Mouse (Mus musculus) neural tube, embryonic 13.5 days (tissue): ENCODE results near the gene Rsph1. TPM values are rescaled to one million over a fixed set of nuclear protein-coding genes. Genes with fewer than 3 reads are reported as not detected.

Source experiments
- ATAC-seq: fragments of 200-750 bp; cut with Nextera tagmentation; 2 replicates; pipeline ENCODE4 v1.8.0; 2017; ENCODE audit warnings: low read depth, mild to moderate bottlenecking, moderate TSS enrichment, moderate library complexity
- H3K27ac ChIP-seq: fragments of 300-500 bp; sonication (generic); replicated peaks from 2 replicates; pipeline ENCODE4 v1.5.1; 2015; ENCODE audit warnings: moderate library complexity, mild to moderate bottlenecking, inconsistent platforms
- H3K27me3 ChIP-seq: fragments of 300-500 bp; sonication (generic); 2 replicates; pipeline ENCODE4 v1.6.1; 2015; ENCODE audit warnings: mild to moderate bottlenecking, inconsistent platforms
- H3K36me3 ChIP-seq: fragments of 300-500 bp; sonication (generic); 2 replicates; pipeline ENCODE4 v1.6.1; 2015; ENCODE audit warnings: mild to moderate bottlenecking, inconsistent platforms
- H3K4me1 ChIP-seq: fragments of 300-500 bp; sonication (generic); replicated peaks from 2 replicates; pipeline ENCODE4 v1.6.1; 2015; ENCODE audit warnings: inconsistent platforms
- H3K4me2 ChIP-seq: fragments of 300-500 bp; sonication (generic); 2 replicates; pipeline ENCODE4 v1.6.1; 2015; ENCODE audit warnings: inconsistent platforms, mild to moderate bottlenecking, moderate library complexity
- H3K4me3 ChIP-seq: fragments of 300-500 bp; sonication (generic); 2 replicates; pipeline ENCODE4 v1.5.1; 2015; ENCODE audit warnings: mild to moderate bottlenecking, inconsistent platforms
- H3K9ac ChIP-seq: fragments of 300-500 bp; sonication (generic); 2 replicates; pipeline ENCODE4 v1.6.1; 2015; ENCODE audit warnings: moderate library complexity, mild to moderate bottlenecking, inconsistent platforms
- H3K9me3 ChIP-seq: fragments of 300-500 bp; sonication (generic); 2 replicates; pipeline ENCODE4 v1.6.1; 2016; ENCODE audit warnings: inconsistent platforms
- WGBS: fragments of 180-500 bp; shearing (Covaris S2); methylation state at CpG from one replicate; pipeline ENCODE4 v1.1.7; 2015; 5-methylcytosine and 5-hydroxymethylcytosine counted together
- polyA plus RNA-seq: library from polyadenylated mRNA; unstranded; fragments of >200 nt; fragmentation: Nextera tagmentation; extraction: Ambion mirVana; gene quantifications from 2 replicates; pipeline ENCODE4 v1.2.1, GENCODE M21; 2015

Gene Rsph1
- polyA plus RNA-seq, 1 experiment from 2014 or later: 2.3 TPM

DNA sequence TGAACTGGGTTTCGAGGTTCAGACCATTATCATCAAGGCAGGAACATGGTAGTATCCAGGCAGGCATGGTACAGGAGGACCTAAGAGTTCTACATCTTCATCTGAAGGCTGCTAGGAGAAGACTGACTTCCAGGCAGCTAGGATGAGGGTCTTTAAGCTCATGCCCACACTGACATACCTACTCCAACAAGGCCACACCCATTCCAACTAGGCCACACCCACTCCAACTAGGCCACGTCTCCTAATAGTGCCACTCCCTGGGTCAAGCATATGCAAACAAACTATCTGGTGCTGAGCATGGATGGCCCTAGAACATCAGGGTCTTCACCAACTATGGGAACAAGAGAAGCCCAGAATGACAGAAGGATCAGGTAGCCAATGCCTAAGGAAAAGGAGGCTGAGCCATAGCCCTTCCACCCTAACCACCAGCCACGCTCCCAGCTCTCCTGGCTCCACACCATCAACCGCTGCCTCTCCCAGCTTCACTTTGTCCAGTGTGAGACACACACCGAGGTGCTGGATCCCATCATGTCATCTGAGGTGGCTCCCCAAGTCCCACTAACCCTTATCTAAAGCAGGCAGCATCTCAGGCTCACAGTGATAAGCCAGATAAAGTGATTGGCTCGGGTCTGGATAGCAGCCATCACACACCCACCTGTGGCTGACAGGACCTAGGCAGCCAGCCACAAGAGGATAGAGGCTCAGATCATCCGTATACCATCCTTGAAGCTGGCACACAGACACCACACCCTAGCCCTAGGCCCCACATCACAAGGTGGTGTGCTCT, 38.8 kb downstream of the Rsph1 start:
- Histone ChIP-seq H3K9me3 (no peaks in the 10 kb centered on the region), H3K4me1 (no peaks in the 10 kb centered on the region), H3K27me3 (no peaks in the 10 kb centered on the region), H3K9ac (no peak overlapping the region), H3K27ac (no peak overlapping the region), H3K4me2 (no peak overlapping the region), H3K36me3 (no peaks in the 10 kb centered on the region), H3K4me3 (no peak overlapping the region)
- ATAC-seq: no peak
- WGBS: 86% methylated on average over 7 of the region's 7 CpGs

DNA sequence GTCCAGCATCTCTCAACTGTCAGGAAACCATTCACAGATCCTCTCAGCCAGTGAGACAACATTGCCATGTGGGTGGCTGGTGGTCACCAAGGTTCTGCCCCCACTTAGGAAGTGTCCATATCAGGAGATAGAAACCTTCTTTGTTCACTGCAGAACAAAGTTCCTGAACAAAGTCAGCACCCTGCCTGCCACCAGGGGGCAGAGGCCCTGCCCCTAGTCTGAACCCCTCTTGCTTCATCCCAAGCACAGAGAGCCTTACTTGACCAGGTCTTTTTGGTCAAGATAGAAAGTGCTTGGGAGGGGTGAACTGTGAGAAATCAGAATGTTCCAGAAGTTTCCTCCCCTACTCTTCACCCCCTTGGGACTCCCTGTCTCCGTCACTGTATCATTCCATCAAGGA, 41.3 kb downstream of the Rsph1 start:
- no peak overlapping the region for H3K9ac ChIP-seq
- H3K4me1 ChIP-seq: peaks cover 11% of the 10 kb centered on the region; the same call in 1 of the 2 replicates
- no peak for ATAC-seq
- H3K9me3 ChIP-seq: no peaks in the 10 kb centered on the region
- no peak overlapping the region for H3K4me3 ChIP-seq
- H3K36me3 ChIP-seq: no peaks in the 10 kb centered on the region
- 90% methylated on average over 1 of the region's 1 CpGs for WGBS
- no peak overlapping the region for H3K4me2 ChIP-seq
- H3K27ac ChIP-seq: no peak overlapping the region
- H3K27me3 ChIP-seq: no peaks in the 10 kb centered on the region

- no peak overlapping the region for H3K9ac ChIP-seq
- no peak overlapping the region for H3K4me2 ChIP-seq
- no peak overlapping the region for H3K4me3 ChIP-seq
- no peaks in the 10 kb centered on the region for H3K27me3 ChIP-seq
- no peaks in the 10 kb centered on the region for H3K9me3 ChIP-seq
- H3K4me1 ChIP-seq: peaks cover 11% of the 10 kb centered on the region; the same call in 1 of the 2 replicates
- ATAC-seq: no peak
- 33% methylated on average over 8 of the region's 8 CpGs for WGBS
- no peaks in the 10 kb centered on the region for H3K36me3 ChIP-seq
- peak overlapping the region; percentile 29; the same call in 1 of the 2 replicates for H3K27ac ChIP-seq
Observed at GRCm38 (mm10) chr17:31232251-31233010, 44.8 kb downstream of the Rsph1 start.

- Histone ChIP-seq H3K4me3 (no peak overlapping the region), H3K4me1 (peaks cover 11% of the 10 kb centered on the region; the same call in 1 of the 2 replicates), H3K4me2 (no peak overlapping the region), H3K27ac (peak overlapping the region; percentile 29; the same call in 1 of the 2 replicates), H3K9me3 (no peaks in the 10 kb centered on the region), H3K27me3 (no peaks in the 10 kb centered on the region), H3K36me3 (no peaks in the 10 kb centered on the region), H3K9ac (no peak overlapping the region)
- ATAC-seq: no peak
- 61% methylated on average over 6 of the region's 6 CpGs for WGBS
Observed at GRCm38 (mm10) chr17:31231780-31232179, 45.4 kb downstream of the Rsph1 start.

- Histone ChIP-seq H3K27ac (no peak overlapping the region), H3K36me3 (no peaks in the 10 kb centered on the region), H3K4me1 (peaks cover 6% of the 10 kb centered on the region; the same call in 1 of the 2 replicates), H3K27me3 (no peaks in the 10 kb centered on the region), H3K4me3 (no peak overlapping the region), H3K9me3 (no peaks in the 10 kb centered on the region), H3K4me2 (no peak overlapping the region), H3K9ac (no peak overlapping the region)
- ATAC-seq: no peak
- WGBS: 85% methylated on average over 7 of the region's 7 CpGs
Observed at GRCm38 (mm10) chr17:31226931-31227330, 50.3 kb downstream of the Rsph1 start.

- H3K4me3 ChIP-seq: no peak overlapping the region
- no peaks in the 10 kb centered on the region; the same call in 1 of the 2 replicates for H3K4me1 ChIP-seq
- no peak overlapping the region for H3K27ac ChIP-seq
- ATAC-seq: no peak
- no peaks in the 10 kb centered on the region for H3K36me3 ChIP-seq
- H3K4me2 ChIP-seq: no peak overlapping the region
- no peaks in the 10 kb centered on the region for H3K27me3 ChIP-seq
- no peaks in the 10 kb centered on the region for H3K9me3 ChIP-seq
- WGBS: 80% methylated on average over 3 of the region's 3 CpGs
- no peak overlapping the region for H3K9ac ChIP-seq
Observed at GRCm38 (mm10) chr17:31226368-31226767, 50.8 kb downstream of the Rsph1 start.

DNA sequence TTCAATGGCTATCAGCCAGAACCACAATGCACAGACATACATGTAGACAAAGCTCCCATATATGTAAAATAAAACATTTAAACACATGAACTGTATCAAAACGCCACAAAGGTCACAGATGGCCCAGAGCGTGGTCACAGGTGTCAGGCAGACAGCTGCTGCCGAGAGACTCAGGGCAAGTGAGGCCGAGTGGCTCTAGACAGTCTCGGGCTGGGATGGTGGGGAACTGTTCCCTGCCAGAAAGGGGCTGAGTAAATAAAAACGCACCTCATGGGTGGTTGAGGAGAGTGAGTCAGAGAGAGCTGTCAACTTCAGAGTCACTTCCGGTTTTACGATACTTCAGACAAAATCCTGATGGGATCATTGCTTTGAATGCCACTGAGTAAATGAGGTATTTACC, 52.6 kb downstream of the Rsph1 start:
- Histone ChIP-seq H3K4me1 (no peaks in the 10 kb centered on the region), H3K4me2 (no peak overlapping the region), H3K27me3 (no peaks in the 10 kb centered on the region), H3K4me3 (no peak overlapping the region), H3K36me3 (no peaks in the 10 kb centered on the region), H3K9me3 (no peaks in the 10 kb centered on the region), H3K27ac (no peak overlapping the region), H3K9ac (no peak overlapping the region)
- no peak for ATAC-seq
- WGBS: 80% methylated on average over 8 of the region's 8 CpGs

GRCm38 (mm10) chr17:31223835-31224234, 53.3 kb downstream of the Rsph1 start:
- Histone ChIP-seq H3K9me3 (no peaks in the 10 kb centered on the region), H3K27me3 (no peaks in the 10 kb centered on the region), H3K4me1 (no peaks in the 10 kb centered on the region), H3K27ac (no peak overlapping the region), H3K4me3 (no peak overlapping the region), H3K36me3 (no peaks in the 10 kb centered on the region), H3K9ac (no peak overlapping the region), H3K4me2 (no peak overlapping the region)
- WGBS: 68% methylated on average over 7 of the region's 7 CpGs
- ATAC-seq: no peak

GRCm38 (mm10) chr17:31222810-31223310, 54.3 kb downstream of the Rsph1 start:
- 85% methylated on average over 4 of the region's 4 CpGs for WGBS
- Histone ChIP-seq H3K4me1 (no peaks in the 10 kb centered on the region), H3K27ac (no peak overlapping the region), H3K9me3 (no peaks in the 10 kb centered on the region), H3K36me3 (no peaks in the 10 kb centered on the region), H3K27me3 (no peaks in the 10 kb centered on the region), H3K4me3 (no peak overlapping the region), H3K9ac (no peak overlapping the region), H3K4me2 (no peak overlapping the region)
- ATAC-seq: no peak

DNA sequence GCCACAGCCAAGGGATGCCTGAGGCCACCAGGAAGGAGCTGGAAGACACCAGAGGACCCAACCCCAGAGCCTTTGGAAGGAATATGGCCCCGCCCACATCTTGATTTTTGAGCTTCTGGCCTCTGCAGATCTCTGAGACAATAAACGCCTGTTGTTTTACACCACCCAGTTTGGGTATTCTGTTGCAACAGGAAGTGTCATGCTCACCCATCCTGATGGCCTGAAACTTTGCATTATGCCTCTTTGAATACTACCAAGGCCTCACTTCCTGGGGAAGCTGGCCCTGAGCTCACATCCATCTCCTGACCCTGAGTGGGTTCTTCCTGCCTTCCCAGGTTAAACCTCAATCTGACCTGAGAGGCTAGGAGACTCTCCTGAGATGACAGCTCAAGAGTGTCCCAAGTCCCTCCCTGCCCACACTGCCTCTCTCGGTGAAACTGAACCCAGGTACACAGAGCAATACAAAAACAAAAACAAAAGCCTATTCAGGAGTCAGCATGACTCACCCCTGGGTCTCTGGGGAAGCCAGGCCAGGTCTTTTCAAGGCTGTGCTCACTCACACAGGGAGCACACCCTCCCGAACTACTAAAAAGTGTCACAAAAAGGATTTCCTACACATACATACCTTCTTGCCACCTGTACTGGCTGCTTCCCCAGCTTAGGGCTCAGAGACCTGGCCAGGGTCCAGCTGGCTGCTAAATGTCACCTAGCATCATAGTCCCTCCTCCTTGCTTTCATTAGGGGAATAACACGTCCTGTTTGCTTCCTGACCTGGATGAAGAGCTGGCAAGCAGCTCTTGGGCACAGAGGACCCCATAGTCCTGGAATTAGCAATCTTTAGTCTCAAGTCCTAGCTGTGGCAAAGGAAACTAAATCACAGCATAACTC, 60.9 kb downstream of the Rsph1 start:
- H3K4me3 ChIP-seq: no peak overlapping the region
- no peak overlapping the region for H3K27ac ChIP-seq
- H3K4me1 ChIP-seq: peaks cover 6% of the 10 kb centered on the region; the same call in 1 of the 2 replicates
- WGBS: 52% methylated on average over 5 of the region's 5 CpGs
- H3K36me3 ChIP-seq: no peaks in the 10 kb centered on the region
- H3K9ac ChIP-seq: no peak overlapping the region
- no peak for ATAC-seq
- 0 out of 2 replicates have a peak, but pooled peaks cover 4% of the 10 kb centered on the region for H3K9me3 ChIP-seq
- H3K4me2 ChIP-seq: no peak overlapping the region
- H3K27me3 ChIP-seq: no peaks in the 10 kb centered on the region

GRCm38 (mm10) chr17:31211881-31212280, 65.3 kb downstream of the Rsph1 start:
- Histone ChIP-seq H3K4me1 (peaks cover 6% of the 10 kb centered on the region; the same call in 1 of the 2 replicates), H3K27me3 (no peaks in the 10 kb centered on the region), H3K27ac (no peak overlapping the region), H3K4me3 (no peak overlapping the region), H3K9ac (no peak overlapping the region), H3K9me3 (0 out of 2 replicates have a peak, but pooled peaks cover 4% of the 10 kb centered on the region), H3K36me3 (no peaks in the 10 kb centered on the region), H3K4me2 (no peak overlapping the region)
- ATAC-seq: no peak
- 83% methylated on average over 6 of the region's 6 CpGs for WGBS
